Mouse (Mus musculus): Measurements from ENCODE around the gene Nebl.

Nebl gene

DNA sequence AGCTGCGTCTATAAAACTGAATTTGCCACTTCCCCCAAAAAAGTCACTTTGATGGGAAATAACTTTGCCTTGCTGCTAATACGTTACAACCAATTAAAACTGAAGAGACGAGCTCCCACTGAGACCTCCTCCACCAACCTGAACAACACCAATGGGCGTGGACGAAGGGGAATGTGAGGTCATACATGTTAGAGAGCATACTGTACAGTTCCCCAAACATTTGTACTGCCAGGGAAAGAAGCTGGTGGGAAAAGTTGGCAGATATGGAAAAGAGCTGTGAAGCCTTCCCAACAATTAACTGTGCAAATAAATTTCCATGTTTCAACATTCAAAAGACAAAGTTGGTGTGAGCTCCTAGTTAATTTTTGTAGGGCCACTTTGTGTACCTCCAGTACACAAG lies 25.3 kb downstream of the Nebl start:
- DNase-seq: no peak

DNA sequence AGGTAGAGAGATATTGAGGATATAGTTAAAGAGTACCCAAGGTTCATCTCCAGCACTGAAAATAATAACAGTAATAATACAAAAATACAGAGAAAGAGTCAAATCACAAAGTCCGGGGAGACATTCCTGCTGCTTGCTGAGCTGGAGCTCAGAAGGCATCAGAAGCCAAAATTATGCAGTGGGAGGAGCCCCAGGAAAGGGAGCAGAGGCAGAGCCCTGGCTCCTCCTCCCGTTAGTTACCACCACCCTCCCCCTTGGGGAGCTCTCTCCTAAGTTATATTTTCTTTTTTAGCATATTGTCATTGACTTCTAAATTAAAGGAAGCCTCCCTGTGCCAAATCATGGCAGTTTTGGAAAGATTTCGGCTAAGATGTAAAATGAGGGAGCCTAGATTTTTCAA lies 25.8 kb downstream of the Nebl start:
- DNase-seq: no peak

DNA sequence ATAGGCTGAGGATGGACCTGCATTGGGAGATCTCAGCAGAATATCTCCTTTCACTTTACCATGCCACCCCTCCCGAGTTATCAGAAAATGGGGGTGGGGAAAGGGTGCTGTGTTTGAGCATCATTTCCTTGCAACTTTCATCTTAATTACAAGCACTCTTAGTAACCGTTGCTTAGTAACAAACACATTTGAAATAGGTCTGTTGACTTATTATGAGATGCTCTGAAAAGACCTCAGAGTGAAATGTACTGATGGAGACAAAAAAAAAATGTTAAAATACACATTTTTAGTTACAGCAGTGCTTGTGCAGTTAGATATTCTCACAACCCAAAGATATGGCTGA lies 28.1 kb downstream of the Nebl start:
- no peak for DNase-seq

DNA sequence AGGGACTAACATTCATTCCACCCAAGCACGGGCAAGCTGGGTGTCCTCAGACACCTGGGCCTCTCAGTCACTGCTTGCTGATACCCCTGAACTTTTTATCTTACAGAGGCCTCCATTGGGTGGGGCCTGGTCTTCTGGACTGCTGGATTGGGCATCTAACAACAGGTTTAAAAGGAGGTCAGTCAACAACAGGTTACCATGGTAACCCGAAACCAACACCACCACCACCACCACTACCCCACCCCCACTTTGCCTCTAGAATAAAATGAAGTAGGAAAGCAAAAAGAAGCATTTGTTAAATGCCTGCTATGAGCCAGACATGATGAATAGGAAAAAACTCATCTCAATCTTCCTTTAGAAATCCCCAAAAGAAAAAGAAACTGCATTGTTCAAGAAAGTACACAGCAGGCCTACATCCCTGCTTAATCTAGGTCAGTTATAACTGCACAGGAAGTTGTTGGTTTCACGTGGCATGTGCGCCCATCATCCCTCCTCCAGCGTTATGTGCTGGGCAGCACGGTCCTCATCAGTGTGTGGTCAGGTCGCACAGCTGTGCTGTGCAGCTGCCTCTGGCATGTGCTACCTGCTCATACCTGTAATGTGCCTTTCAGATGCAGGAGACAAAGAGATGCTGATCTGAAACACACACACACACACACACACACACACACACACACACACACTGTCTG lies 28.6 kb downstream of the Nebl start:
- DNase-seq: no peak

DNA sequence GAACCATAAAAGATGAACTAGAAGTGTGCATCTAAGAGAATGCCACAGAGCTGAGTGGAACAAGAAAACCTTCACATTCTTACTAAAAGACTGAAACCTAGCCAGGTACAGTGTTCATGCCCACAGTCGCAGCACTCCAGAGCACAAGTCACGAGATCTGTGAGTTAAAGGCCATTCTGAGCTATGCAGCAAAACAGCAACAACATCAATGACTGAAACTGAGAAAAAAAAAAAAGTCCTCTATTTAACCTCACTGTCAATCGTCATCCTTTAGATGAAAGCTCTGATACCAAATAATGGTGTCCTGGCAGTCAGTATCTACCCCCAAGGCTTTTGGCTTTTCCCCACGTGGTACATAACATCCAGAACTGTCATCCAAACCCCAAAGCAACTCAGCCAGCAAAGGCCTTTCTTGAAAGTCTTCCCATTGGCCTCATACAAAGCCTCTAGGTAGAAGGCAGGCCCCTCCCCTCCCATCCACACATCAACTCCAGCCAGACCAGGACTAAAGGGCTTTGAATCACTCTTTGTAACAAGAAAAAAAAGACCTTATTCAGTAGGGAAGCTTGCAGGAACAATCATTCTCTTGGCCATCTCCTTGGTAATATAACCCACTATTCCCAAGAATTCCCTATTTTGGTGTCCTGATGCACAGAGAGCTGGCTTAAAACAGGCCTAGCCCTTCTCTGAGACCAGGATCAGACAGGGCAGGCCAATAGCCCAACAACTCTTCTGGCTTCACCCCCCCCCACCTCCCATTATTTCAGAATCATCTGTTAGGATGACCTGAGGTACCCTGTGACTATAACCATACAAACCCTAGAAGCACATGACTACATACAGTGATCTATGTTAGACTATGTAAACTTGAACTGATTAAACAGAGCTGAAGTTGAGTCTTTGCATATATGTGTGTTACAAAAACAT lies 32.8 kb downstream of the Nebl start:
- DNase-seq: no peak

DNA sequence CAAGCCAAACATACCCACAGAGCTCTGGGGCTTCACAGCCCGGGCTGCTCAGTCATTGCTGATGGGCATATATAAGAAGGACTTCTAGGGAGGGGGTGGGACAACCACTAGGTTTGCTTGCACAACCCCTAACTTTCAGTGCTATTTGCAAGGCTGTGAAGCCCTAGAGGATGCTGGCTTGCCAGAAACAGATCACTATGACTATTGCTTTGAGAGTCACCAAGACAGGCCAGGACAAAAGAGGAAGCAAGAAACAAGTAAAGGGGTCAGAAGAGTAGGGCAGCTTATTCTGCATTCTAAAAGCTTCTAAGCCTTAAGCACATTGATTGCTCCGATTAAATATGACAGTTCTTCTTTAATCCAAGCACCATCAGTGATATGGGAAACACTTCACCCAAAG lies 38.3 kb downstream of the Nebl start:
- no peak for DNase-seq

DNA sequence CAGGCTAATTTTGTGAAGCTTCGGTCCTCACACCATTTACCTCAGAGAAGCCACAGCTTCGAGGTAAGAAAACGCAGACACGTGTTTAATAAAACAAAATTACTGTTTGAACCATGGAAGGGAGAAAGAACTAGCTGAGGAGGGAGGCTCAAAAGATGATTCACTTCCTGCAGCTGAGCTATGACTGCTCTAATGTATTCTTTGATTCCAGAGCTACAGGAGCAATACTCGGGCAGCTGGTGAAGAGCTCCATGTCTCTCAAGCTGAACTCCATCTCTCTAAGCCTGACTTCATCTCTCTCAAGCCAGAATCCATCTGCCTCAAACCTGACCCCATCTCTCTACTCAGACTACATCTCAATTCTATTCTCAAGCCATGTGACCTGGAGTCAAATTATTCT lies 41.0 kb downstream of the Nebl start:
- DNase-seq: no peak

DNA sequence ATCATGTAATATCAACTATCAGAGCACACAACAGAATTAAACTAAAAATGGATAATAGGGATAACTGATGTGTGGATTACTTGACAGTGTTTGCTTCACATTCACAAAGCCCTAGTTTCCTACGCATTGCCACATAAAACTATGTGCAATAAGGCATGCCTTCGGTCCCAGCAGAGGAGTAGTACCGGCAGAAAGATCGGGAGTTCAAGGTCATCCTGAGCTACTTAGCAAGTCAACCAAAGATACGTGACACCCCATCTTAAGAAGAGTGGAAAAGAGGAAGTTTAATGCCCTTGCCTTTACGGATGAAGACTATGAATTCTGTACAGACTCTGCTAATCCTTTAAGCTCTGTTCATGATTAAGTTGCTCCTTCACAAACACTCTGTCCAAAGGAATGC lies 44.1 kb downstream of the Nebl start:
- no peak for DNase-seq

DNA sequence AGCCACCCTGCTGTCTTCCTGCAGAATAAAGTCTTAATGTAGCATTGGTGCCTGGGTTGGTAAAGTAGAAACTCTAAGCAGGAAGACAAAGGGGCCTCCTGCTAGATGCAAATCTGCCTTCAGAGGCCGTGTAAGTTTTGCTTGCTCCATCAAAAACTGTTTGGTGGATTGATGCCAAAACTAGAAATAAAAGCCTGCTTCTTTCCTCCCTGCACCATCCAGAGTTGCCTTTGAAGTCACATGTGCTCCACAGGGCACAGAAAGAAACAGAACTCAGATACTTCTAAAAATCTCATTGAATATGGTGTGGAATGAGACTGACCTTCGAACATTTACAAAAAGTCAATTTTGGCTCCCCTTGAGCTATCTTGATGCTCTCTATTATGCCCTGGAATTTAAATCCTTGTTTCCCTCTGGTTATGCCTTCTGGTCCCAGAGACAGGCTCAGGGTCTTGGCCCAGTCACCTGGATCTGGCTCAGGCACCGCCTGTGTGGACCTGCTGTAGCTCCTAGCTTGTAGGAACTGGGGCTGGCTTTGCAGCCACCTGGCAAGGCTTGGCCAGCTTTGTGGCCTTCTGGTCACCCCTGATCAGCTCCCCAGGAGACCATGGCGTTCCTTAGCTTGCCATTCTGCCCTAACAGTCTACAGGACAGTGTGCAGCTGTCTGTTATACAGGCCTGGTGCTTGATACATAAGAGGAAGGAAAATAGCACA lies 47.8 kb downstream of the Nebl start:
- DNase-seq: no peak

DNA sequence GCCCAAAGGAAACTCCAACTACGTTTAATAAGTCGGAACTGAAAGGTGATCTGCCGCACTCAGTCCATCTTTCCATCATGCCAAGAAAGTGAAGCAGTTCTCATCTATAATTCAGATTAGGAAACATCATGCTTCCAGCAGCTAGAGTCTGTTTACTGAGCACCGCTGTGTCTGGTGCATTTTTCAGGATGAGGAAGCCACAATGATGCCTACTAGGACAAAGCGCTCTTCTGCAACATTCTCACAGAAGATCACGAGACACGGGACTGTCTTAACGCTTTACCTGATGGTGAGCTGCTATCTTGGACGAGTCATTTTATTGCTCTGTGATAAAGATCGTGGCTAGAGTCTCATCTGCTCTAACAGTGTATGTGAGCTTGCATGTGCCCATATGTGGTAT lies 59.1 kb downstream of the Nebl start:
- DNase-seq: no peak

DNA sequence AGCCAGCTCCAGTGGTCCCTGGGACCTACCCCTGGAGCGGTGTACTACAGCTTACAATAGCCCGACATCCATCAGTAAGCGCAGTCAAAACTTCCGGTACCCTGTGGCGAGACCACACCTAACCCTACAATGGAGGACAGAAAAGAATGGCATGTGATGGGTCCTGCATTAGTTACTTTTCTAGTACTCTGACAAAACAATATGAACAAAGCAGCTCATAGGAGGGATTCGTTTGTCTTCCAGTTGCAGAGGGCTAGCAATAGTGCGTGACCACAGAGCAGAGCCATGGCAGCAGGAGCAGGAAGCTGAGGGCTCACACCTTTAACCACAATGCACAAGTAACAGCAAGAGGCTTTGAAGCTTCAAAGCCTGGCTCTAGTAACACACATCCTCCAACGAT lies 59.7 kb downstream of the Nebl start:
- no peak for DNase-seq

DNA sequence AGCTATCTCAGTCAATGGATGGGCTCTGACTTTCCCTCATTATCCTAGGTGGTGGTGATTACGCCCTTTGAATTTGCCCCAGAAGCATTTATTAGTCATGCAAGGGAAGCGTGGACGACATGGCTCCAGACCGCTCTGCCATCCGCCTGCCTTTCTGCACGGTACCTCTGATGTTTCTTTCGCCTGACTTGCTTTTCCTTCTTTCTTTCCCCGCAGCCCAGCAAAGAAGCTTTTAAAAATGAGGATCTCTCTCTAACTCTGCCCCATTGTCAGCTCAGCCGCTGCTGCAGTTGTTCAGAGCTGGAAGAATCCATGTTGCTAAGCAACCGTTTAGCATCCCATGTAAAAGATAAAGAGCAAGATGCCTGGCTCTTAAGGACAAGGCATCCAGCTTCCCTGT lies 61.3 kb downstream of the Nebl start:
- no peak for DNase-seq

DNA sequence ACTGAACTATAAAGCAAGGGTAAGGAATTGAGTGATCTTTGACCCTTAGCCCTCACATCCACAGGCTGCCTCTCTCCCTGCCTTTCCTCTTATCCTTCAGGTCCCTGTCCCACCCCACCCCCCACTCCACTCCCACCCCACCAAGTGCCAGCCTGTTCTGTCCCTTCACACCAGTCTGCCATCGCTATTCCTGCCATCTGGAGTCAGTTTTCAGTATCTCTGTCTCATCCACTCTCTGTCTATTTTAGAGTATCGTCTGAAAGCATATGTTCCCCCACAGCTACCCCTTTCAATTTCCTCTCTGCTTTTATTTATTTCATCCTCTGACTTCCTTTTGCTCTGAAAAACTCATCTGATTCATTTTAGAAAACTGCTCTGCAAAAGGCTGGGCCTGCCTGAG lies 62.3 kb downstream of the Nebl start:
- DNase-seq: no peak

DNA sequence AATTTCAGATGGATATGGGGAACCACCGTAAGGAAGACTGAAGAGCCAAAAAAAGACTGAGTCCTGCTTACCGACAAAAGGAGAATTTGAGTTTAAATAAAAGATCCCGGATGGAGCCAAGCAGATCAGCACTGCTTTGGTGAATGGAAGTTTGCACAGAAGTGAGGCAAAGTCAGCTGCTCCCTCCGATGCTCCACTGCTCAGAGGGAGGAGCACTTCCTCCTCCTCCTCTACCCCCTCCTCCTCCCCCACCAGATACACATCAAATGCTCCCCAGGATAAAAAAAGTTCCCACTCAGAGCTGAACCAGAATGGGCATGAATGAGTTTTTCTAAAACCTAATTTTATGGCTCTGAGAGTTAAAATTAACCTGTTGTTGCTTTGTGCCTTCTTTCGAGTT lies 73.1 kb downstream of the Nebl start:
- no peak for DNase-seq

DNA sequence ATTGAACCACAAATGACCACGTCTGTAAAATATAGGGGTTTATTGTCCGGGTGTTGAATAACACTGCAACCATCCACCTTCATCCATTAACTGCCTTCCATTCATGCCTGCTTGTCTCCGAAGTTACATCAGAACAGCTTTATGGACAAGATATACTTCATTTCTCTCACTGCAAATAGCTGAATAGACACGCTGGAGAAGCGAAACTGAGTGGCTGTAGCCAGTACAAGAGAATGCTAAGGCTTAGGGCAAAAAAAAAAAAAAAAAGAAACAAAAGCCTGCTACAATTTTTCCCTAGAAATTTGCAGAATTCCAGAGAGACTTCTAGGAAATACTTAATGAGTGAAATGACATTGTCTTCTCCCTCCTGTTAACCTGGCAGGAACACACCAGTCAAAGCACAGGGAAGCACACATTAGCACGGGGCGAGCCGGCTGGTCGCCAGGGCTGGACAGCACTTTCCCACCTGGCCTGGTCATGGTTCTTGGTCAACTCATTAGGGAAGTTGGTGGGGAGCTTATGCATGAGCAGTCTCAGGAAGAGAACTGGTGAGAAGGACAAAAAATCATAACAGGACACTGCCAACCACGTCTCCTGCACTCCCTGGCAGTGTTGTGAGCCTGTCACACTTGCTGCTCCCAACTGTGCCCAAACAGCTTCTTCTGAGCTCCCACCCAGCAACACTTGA lies 81.0 kb downstream of the Nebl start:
- no peak for DNase-seq

DNA sequence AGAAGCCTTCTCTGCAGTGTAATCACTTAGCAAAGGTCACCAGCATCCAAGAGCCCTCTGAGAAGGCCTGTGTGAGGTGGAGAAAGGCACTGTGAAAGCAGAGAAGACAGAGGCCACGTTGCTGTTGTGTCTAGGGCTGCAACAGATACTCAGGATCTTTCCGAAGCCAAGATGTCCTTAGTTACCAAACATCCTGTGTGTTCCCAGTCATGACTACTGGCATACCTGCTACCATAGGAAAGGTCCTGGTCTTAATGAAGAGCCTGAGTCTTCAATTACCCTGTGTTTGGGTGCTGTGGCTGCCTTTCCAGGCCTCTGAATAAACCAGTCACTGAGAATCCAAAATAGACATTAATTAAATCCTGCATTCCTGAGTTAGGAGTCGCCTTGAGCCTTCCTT lies 81.5 kb downstream of the Nebl start:
- DNase-seq: no peak

DNA sequence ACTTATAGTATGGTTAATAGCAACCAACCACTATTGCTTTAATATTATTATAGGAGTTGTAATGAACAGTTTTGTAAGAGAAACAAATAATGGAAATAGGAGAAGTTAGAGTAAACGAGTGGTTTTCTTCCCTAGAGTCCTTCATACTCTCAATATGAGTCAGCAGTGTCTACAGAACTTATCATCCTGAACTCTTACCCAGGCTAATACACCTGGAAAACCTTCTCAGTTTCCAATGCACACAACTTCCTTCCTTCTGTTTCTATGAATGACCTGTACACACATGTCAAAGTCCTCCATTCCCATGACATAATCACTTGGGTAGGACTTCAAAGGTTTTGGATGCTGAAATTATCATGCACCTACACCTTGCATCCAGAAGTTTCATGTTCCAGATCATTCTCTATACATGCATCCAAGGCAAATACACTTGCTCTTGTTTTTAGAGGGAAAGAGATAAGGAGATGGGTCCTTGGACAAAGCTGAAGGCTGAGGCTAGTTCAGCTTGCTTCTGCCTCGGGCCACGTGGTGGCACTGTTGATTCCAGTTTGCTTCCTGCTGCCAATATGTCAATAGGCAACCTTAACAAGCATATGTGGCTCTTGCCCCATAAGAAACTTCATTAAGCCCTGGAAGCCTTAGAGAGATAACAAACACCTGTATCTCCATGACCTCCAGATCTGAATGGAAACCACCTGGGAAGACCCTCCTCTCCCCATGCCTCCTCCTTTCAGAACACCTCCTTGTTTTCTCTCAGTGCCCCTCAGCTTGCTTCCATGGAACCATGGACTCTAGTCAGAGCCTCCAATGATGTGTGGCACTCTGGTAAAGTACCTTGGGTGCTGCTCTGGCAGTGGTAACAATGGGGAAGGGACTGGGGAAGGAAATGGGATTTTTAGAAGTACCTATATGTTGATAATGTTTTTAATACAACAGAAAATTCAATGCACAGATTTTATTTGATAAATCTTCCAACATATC lies 86.7 kb downstream of the Nebl start:
- peak; percentile 4 for DNase-seq

DNA sequence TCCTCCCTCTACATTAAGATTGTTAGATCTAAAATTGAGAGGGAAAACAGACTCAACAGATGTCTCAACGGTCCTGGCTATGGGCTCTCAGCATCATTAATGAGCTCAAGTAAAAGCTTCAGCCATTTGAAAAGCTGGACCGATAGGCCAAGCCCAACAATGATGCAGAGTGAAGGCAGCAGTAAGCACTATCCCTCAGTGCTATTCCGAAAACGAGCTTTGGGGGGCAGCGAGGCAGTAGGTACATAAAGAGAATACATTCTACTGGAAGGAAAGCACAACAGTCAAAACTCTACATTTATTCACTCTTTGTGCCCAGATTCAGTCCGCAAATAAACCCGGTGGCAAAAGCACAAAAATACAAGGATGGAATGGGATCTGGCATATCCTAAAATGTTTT lies 87.4 kb downstream of the Nebl start:
- no peak for DNase-seq

DNA sequence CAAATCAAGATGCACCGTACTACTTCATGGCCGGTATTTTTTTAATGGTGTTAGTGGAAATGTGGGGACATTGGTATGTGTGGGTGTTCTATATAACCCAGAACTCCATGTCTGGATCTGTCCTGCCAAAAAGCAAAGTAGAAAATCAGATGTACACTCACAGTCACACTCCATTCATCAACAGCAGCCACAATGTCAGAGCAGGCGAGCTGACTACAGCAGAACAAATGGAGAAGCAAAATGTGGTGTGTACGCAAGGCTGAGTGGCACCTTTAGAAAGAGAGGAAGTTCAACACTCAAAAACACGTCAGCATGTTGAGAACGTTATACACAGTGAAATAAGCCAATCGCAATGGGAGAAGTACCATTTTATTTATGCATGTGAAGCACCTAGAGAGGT lies 88.5 kb downstream of the Nebl start:
- DNase-seq: no peak

DNA sequence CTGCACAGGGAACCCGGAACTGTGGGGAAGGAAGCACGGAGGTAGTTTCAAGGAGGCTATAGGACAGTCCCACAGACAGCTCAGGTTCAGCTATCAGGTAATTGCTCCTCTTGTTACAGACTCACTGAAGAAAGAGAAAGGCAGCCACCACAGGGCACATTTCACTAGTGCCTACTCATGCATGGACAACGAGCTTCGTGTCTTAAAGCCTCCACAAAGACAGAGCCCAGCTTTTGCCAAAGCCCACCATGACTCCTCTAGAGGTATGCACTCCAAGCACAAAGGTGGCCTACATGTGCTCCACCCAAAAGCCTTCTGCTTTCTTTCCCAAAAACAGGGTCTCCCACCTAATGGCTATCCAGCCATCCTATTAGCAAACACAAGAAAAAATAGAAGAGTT lies 90.4 kb downstream of the Nebl start:
- DNase-seq: no peak

DNA sequence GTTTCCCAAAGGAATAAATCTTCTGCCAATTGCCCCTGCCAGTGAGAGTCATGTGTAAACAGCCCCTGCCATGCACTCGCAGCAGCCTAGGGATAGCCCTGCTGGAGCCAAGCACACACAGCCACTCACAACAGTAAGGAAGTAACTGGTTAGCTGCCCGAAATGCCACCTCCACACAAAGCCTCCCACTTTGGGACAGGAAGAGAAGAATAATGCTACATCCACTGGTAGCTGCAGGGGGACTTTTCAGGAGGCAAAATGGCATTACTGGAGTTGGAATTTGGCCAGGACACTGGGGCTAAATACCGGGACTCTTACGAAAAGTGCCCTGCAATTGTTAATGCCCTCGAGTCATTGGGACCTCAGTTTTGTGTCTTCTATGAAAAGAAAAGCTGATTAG lies 92.6 kb downstream of the Nebl start:
- DNase-seq: no peak

DNA sequence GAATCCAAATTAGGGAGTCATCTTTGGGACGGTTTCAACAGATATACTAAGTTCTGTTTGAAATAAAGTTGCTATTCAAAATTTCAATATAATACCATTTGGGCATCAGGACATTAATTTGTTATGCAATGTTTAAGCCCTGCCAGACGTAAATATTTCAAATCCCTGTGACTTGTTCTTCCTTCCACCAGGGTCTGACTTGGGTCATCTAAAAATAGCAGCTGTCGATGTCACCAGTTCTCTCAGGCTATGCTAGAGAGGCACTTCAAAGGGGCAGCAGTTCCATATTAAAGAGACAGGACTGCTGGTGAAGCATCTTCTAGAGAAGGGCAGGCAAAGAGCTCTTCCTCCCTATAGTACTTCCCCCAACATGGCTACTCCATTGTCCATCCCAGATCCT lies 107.3 kb downstream of the Nebl start:
- no peak for DNase-seq

All from B cell, adult 2 months (primary cell).